ENCODE assay signal across 8 mouse cellular contexts in genomic region chr6:33929342-33930086, GRCm38 (mm10).
A peak's percentile ranks its signal among the peaks of the same experiment; 100 is the strongest.
DNase-seq lines count a peak whose midpoint lies in the region; ATAC-seq lines count a peak whose summit lies in the region.

No protein-coding gene starts in this region.

- no peaks in the 10 kb centered on the region for H3K27me3 ChIP-seq in intestine, embryonic 15.5 days (replicated peaks)
- H3K27me3 ChIP-seq in midbrain, embryonic 12.5 days, result no peaks in the 10 kb centered on the region

- H3K9ac ChIP-seq in intestine, embryonic 15.5 days, result no peak overlapping the region
- no peak overlapping the region for H3K9ac ChIP-seq in midbrain, embryonic 12.5 days (replicated peaks)

- WGBS in intestine, embryonic 15.5 days, result 16% methylated on average over 13 of the region's 13 CpGs
- 29% methylated on average over 13 of the region's 13 CpGs for WGBS in midbrain, embryonic 12.5 days

- DNase-seq in adrenal gland, adult 2 months, result peak; percentile 81
- DNase-seq in embryo, embryonic 11 days, result peak; percentile 89
- peak; percentile 63 to 80 for DNase-seq in gastrocnemius, postnatal 4 days (ENCODE audit: low spot score in 2 of 2)
- peak; percentile 67 to 84 for DNase-seq in left cerebral cortex, postnatal 10 days (ENCODE audit: extremely low spot score in 1 of 2, low spot score in 2 of 2)
- DNase-seq in spleen, adult 18-20 months, result peak; percentile 39 to 71

- no peak overlapping the region for H3K4me3 ChIP-seq in intestine, embryonic 15.5 days (replicated peaks)
- H3K4me3 ChIP-seq in midbrain, embryonic 12.5 days, result no peak overlapping the region

- H3K9me3 ChIP-seq in intestine, embryonic 15.5 days, result no peaks in the 10 kb centered on the region
- H3K9me3 ChIP-seq in midbrain, embryonic 12.5 days, result no peaks in the 10 kb centered on the region

- H3K27ac ChIP-seq in intestine, embryonic 15.5 days, result no peak overlapping the region
- 0 out of 2 replicates have a peak overlapping the region, but pooled peaks have one; percentile 15 for H3K27ac ChIP-seq in midbrain, embryonic 12.5 days (replicated peaks)

- no peaks in the 10 kb centered on the region for H3K36me3 ChIP-seq in intestine, embryonic 15.5 days
- H3K36me3 ChIP-seq in midbrain, embryonic 12.5 days, result no peaks in the 10 kb centered on the region

- intact Hi-C loops in left cerebral cortex, postnatal 10 days (cut with DNase I), result loop anchor here (10.0 kb wide), 1 partner anchor 245 kb away; no protein-coding TSS in a partner anchor

- 0 out of 2 replicates have a peak, but pooled peaks cover 5% of the 10 kb centered on the region for H3K4me1 ChIP-seq in intestine, embryonic 15.5 days (replicated peaks)
- H3K4me1 ChIP-seq in midbrain, embryonic 12.5 days, result peaks cover 2% of the 10 kb centered on the region; the same call in 1 of the 2 replicates

- H3K4me2 ChIP-seq in intestine, embryonic 15.5 days (replicated peaks), result peak overlapping the region; percentile 15; the same call in 1 of the 2 replicates
- H3K4me2 ChIP-seq in midbrain, embryonic 12.5 days (replicated peaks), result no peak overlapping the region

- peak; percentile 69 for ATAC-seq in intestine, embryonic 15.5 days
- ATAC-seq in midbrain, embryonic 12.5 days (ENCODE audit: low FRiP score, low read depth), result peak; percentile 76
- ATAC-seq in monocyte, adult 5-6 weeks (replicated peaks; ENCODE audit: insufficient number of reproducible peaks, low FRiP score, low TSS enrichment, poor library complexity, severe bottlenecking), result no peak
